Mouse (Mus musculus): ENCODE results near the gene Gabra1.
A peak's percentile ranks its signal among the peaks of the same experiment; 100 is the strongest.

The Gabra1 gene

DNA sequence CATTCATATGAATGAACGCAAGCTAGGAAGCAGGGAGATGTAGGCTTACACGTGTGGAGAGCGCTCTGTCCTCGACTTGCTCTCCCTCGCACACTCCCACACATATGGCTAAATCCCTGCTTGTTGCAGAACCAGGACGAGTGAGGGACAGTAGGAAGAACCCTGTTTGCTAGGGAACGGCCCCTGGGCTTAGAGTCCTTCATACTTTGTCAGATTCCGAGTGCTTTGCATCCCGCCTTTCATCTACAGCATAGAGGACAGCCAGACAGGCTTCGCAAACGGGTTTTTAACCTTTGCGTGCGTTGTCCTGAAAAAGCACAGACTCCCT, at the start of gene Gabra1:
Gene Gabra1, minus strand, starts transcription at position 106 of the 328 bp plus-strand sequence.
- peak; percentile 16 for DNase-seq (ENCODE audit: inconsistent ontology term)

DNA sequence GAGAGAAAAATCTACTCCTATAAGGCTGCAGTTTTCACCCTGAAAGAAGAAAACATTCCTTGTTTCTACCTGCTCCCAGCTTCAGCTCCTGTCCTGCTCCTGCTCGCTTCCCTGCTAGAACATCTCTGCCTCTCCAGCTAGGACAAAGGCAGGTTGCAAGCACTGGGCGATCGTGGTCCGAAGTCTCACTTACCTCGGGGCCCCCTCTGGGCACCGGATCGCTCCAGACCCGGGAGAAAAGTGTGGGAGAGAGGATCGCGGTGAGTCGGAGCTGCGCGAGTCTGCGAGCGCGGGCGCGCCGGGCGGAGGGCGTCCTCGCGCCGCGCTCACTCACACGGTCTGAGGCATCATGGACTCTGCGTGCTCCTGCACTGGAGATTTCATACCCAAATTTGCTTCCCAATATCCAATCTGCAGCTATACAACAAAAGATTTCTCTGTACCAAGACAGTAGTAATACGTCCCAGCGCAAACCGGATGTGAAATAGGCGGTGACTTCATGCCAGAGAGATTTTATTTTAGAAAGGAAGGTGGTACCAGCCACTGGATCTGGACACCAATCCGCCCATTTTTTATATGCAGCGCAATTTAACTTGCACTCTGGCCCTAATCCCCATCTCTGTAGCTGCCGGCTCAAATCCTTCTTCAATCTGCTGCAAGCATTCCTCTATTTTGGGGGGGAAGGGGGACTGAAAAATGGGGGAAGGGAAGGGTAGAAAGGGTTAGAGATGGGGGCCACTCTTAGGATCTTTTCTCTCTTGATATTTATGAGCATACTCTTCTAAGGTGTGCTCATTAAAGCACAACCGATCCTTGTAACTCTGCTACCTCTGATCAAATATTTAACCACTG, 531 bp downstream of the Gabra1 start:
- peak; percentile 49 for DNase-seq (ENCODE audit: inconsistent ontology term)

DNA sequence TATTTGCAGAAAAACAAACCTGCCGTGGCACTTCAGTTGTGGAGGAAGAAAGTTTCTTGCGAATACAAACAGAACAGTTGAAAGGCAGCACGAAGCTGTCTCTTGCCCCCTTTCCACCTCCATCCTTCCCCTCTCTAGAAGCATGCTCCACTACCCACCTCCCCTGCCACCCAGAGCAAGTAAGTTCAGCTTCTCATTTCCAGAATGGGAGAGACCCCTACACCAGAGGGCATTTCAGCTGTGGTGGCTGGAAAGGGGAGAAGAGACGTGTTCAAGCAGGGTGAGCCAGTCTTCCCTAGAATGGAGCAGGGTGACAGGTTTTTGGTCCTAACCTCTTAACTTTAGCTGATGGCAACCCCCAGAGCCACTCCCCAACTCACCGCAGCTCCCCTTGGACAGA, 1.3 kb downstream of the Gabra1 start:
- DNase-seq (ENCODE audit: inconsistent ontology term) = peak; percentile 4

DNA sequence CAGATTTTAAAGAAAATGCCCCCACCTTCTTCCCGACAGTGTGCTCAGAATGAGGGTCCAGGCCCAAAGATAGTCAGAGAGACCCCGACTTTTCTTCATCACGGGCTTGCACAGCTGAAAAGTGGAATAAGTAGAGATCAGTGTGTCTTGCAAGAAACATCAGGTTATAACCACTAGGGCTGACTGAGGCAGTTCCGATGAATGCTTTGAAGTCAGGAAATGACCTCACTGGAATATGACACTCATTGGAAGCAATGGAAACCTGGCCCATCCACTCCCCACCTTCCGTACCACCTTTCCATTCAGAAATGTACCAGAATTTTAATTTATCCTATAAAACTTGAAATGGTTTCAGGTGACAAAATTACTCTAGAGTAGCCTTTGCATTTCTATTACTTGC, 3.2 kb downstream of the Gabra1 start:
- DNase-seq (ENCODE audit: inconsistent ontology term) = no peak

DNA sequence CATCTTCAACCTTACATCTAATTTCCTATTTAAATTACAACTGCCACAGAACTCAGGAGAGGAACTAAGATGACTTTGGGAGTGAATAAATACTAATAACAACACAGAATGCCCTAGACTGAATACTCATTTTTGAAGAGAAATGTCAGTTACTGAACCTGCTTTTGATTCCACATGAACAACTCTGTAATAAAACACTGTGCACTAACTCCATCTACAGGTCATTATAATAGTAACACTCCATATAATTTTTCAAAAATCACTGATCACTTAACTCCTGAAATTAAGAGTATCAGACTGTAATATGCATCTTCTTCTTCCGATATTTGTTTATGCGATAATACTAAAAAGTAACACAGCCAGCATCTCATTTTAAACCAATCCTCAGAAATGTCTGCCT, 4.4 kb downstream of the Gabra1 start:
- DNase-seq (ENCODE audit: inconsistent ontology term) = no peak

DNA sequence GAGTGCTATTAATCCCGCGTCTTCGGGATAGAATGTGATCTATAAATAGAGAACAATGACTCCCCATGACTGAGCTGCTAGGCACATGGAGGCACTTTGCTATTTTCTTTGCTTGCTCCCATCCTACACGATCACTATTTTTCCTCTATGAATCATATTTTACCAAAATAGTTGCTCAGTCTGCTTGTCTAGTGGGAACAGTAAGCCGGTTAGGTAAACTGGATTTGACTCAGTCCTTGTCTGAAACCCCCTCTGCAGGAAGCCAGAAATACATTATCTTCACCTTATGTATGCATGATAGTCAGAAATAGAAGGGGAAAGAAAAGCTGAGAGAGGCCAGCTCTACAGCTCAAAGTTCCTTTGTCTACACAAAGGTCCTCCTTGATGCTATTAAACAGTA, 31.3 kb downstream of the Gabra1 start:
- no peak for DNase-seq (ENCODE audit: inconsistent ontology term)

DNA sequence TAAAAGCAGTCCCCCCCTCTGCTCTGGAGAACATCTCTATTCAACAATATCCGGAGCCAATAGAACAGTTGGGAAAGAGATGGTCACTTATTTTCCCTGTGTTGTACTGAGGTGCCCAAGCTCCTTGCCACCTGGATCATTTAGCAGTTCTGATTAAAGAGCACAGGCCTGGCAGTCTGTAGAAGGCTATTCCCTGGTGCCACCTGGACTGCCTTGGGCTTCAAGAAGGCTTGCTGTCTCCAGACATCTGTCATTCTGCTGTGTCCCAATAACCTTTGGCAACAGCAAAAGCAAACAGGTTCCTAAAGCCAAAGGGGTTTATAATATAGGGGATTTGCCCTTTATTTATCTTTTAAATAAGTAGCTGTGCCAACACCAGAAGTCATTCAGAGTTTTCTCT, 65.8 kb downstream of the Gabra1 start:
- DNase-seq (ENCODE audit: inconsistent ontology term) = no peak

DNA sequence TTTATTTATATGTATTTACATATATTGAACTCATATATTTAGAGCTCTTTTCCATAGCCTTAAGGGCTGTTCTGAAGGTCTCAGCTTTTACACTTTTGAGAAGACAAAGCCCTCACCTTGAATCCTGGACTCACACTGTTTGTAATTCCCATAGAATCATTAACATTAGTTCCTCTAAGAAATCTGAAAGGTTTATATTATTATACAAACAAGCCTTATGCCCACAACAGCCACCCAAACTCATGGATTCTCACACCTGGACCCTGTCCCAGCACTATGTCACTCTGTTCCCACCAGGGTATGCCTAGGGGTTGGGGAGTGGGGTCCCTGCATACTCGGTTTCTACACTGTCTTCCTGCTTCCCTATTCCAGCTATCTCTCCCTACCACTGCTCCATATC, 72.7 kb downstream of the Gabra1 start:
- DNase-seq (ENCODE audit: inconsistent ontology term) = no peak

DNA sequence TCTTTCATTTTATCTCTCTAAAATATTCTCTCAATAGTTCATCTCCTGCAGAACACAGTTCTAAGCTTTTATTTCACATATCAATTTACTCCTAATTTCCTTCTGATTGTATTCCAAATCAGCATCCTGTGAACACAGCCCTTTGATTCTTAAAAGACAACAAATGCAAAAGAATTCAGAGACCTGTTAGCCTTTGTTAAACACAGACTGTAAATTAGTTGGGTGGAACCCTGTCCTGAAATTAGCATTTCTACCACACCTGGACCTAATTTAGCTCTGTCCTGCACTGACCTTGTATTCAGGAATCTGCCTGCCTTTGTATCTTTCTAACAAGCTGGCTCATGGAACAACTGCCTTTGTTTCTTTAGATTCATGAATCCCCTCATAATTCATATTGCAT, 73.1 kb downstream of the Gabra1 start:
- DNase-seq (ENCODE audit: inconsistent ontology term) = no peak

DNA sequence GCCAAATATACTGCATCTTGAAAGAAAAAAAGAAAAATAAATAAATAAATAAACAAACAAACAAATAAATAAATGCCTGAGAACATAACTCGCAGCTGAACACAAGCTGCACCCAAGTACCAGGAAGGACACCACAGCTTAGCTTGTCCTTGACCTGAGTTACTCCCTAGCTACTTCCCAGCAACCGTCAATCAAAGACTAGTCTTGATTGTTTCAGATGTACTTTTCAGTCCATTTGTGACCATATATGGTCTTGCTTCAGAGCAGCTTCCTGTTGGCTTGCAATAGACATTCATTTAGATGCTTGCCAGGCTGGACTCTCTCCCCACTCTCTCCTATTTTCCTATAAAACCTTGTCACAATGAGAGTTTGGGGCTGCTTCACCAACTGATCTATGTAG, 87.2 kb downstream of the Gabra1 start:
- no peak for DNase-seq (ENCODE audit: inconsistent ontology term)

Measured in Muller cell, postnatal 12 days (primary cell).